Mouse (Mus musculus) intestine, embryonic 15.5 days (tissue): ENCODE results near the gene Tnfrsf1b. TPM values are rescaled to one million over a fixed set of nuclear protein-coding genes. Genes with fewer than 3 reads are reported as not detected.

Experiments
- ATAC-seq: fragments of 200-750 bp; cut with Nextera tagmentation; 2 replicates; pipeline ENCODE4 v1.8.0; 2017; ENCODE audit warnings: moderate TSS enrichment, moderate library complexity
- H3K27ac ChIP-seq: fragments of 300-500 bp; sonication (generic); 2 replicates; pipeline ENCODE4 v1.5.1; 2015; ENCODE audit warnings: mild to moderate bottlenecking, inconsistent platforms
- H3K27me3 ChIP-seq: fragments of 300-500 bp; sonication (generic); replicated peaks from 2 replicates; pipeline ENCODE4 v1.6.1; 2015; ENCODE audit warnings: inconsistent platforms
- H3K36me3 ChIP-seq: fragments of 300-500 bp; sonication (generic); 2 replicates; pipeline ENCODE4 v1.6.1; 2015; ENCODE audit warnings: inconsistent platforms
- H3K4me1 ChIP-seq: fragments of 300-500 bp; sonication (generic); replicated peaks from 2 replicates; pipeline ENCODE4 v1.6.1; 2015; ENCODE audit warnings: inconsistent platforms
- H3K4me2 ChIP-seq: fragments of 300-500 bp; sonication (generic); replicated peaks from 2 replicates; pipeline ENCODE4 v1.6.1; 2015; ENCODE audit warnings: mild to moderate bottlenecking, inconsistent platforms
- H3K4me3 ChIP-seq: fragments of 300-500 bp; sonication (generic); replicated peaks from 2 replicates; pipeline ENCODE4 v1.5.1; 2015; ENCODE audit warnings: inconsistent platforms
- H3K9ac ChIP-seq: fragments of 300-500 bp; sonication (generic); 2 replicates; pipeline ENCODE4 v1.6.1; 2015; ENCODE audit warnings: inconsistent platforms
- H3K9me3 ChIP-seq: fragments of 300-500 bp; sonication (generic); 2 replicates; pipeline ENCODE4 v1.6.1; 2016; ENCODE audit warnings: inconsistent platforms
- WGBS: fragments of 180-500 bp; shearing (Covaris S2); methylation state at CpG from one replicate; pipeline ENCODE4 v1.1.7; 2015; 5-methylcytosine and 5-hydroxymethylcytosine counted together
- polyA plus RNA-seq: library from polyadenylated mRNA; unstranded; fragments of >200 nt; fragmentation: Nextera tagmentation; extraction: Ambion mirVana; gene quantifications from 2 replicates; pipeline ENCODE4 v1.2.1, GENCODE M21; 2015

The Tnfrsf1b gene
- polyA plus RNA-seq, 1 experiment from 2014 or later = 5.9 TPM

DNA sequence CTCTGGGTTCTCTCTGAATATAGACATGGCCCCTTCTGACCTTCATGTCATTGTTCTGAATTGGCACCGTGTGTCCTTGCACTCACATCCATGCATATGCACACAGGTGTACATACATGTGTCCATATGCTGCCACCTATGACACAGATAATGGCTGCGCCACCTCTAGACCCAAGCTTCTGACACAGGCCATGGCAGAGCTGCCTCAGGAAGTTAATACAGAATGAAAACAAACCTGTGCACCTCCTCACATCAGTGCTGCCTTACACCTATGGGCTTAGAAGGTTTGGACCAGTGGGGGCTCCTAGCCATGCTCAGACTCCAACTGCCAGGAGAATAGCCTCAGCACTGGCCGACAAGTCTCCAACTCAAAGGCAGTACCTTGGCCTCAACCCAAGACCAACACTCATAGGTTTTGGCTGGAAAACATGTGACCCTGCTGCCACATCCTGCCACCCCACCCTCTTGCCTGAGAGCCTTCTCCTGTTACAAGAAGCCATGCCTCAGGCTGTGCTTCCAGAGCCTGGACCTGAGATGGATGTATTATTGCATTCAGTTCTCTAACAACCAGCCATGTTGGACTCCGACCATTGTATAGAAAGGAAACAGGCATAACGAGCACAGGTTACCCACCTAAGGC is 17.0 kb downstream of the Tnfrsf1b start:
- no peaks in the 10 kb centered on the region for H3K27me3 ChIP-seq
- no peak overlapping the region for H3K27ac ChIP-seq

DNA sequence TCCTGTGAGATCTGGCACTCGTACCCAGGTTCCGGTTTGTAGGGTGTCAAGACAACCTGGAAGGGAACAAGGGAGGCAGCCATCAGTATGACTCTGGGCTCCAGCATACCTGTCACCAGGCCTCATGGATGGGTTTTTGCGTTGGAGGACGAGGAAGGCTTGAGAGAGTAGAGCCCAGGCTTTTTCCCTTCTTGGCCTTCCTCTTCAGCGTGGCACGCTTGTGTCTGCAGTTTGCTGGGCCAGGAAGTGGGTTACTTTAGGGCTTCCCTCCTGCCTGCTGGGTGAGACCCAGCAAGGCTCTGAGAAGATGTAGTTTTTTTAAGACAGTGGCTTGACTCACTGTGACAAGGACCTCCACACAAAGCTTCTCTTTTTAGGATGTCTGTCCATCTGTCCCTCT is 17.6 kb downstream of the Tnfrsf1b start:
- Histone ChIP-seq H3K27me3 (no peaks in the 10 kb centered on the region), H3K9ac (no peak overlapping the region), H3K4me1 (0 out of 2 replicates have a peak, but pooled peaks cover 7% of the 10 kb centered on the region), H3K9me3 (no peaks in the 10 kb centered on the region), H3K4me3 (no peak overlapping the region), H3K36me3 (no peaks in the 10 kb centered on the region), H3K4me2 (no peak overlapping the region), H3K27ac (no peak overlapping the region)
- ATAC-seq = no peak
- 91% methylated on average over 6 of the region's 6 CpGs for WGBS

More for the DNA sequence above, 17.0 kb downstream of the Tnfrsf1b start:
- 0 out of 2 replicates have a peak, but pooled peaks cover 7% of the 10 kb centered on the region for H3K4me1 ChIP-seq
- H3K4me3 ChIP-seq = no peak overlapping the region
- no peaks in the 10 kb centered on the region for H3K9me3 ChIP-seq
- no peak overlapping the region for H3K4me2 ChIP-seq
- no peaks in the 10 kb centered on the region for H3K36me3 ChIP-seq
- WGBS = 84% methylated on average over 5 of the region's 5 CpGs
- H3K9ac ChIP-seq = no peak overlapping the region
- ATAC-seq = no peak

DNA sequence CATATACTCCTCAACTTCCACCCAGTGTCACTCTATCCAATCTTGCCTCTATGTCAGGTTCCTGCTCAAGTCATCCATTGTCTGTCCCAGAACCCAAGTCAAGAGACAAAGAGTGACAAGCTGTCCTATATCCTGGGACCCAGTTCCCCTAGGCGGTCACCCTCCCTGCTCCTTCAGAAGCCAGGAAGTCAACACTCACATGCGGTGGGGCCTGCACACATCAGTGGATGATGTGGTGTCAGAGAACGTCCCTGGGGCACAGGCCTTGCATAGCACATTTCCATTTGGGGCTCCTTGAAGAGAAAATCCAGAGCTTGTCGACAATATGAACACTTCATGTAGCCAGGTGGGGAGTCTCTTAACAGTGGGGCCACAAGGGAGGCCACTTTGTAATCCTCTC is 22.1 kb downstream of the Tnfrsf1b start:
- WGBS = 84% methylated on average over 4 of the region's 4 CpGs
- H3K4me1 ChIP-seq = no peaks in the 10 kb centered on the region
- no peaks in the 10 kb centered on the region for H3K27me3 ChIP-seq
- no peak for ATAC-seq
- no peak overlapping the region for H3K4me2 ChIP-seq
- no peak overlapping the region for H3K9ac ChIP-seq
- H3K36me3 ChIP-seq = no peaks in the 10 kb centered on the region
- H3K4me3 ChIP-seq = no peak overlapping the region
- no peak overlapping the region for H3K27ac ChIP-seq
- H3K9me3 ChIP-seq = no peaks in the 10 kb centered on the region

DNA sequence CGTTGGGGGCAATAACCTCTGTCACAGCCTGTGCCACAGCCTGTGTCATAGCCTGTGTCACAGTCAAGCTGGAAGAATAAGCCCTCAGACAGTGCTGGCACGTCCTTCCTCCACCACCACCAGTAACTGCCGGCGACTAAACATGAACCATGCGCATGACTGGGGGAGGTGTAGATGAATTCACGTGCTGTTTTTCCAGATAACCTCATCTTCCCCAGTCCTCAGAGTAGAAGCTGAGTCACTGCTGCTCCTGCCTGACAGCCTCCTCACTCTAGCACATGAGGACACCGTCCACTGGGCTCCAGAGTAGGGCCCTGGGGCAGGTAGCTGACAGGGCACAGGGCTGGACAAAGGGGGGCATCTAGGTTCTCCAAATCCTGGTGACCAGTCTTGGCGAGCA is 24.6 kb downstream of the Tnfrsf1b start:
- ATAC-seq = peak; percentile 29; the same call in 1 of the 2 replicates

DNA sequence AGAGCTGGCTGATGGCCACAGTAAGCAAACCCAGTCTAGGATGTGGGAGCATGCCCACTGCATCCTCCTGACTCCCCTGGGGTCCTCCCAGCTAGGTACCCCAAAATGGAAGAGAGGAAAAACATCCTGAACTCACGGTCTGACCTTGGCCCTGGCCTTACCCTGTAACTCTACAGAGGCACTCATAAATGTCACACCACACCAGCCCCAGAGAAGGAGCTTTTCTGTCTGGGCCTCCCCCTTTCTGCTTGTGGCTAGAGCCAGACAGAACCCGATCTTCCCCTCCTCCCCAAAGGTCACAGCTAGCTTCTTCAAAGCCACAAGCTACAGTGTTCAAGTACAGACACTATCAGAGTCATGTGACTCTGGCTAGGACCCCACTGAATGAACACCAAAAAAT is 25.3 kb downstream of the Tnfrsf1b start:
- Histone ChIP-seq H3K36me3 (no peaks in the 10 kb centered on the region), H3K9ac (no peak overlapping the region), H3K4me2 (no peak overlapping the region), H3K27me3 (no peaks in the 10 kb centered on the region), H3K9me3 (no peaks in the 10 kb centered on the region), H3K4me3 (no peak overlapping the region), H3K27ac (no peak overlapping the region), H3K4me1 (no peaks in the 10 kb centered on the region)
- WGBS = 53% methylated on average over 2 of the region's 2 CpGs
- no peak for ATAC-seq

More for the DNA sequence above, 24.6 kb downstream of the Tnfrsf1b start:
- no peaks in the 10 kb centered on the region for H3K4me1 ChIP-seq
- WGBS = 77% methylated on average over 8 of the region's 8 CpGs
- no peaks in the 10 kb centered on the region for H3K36me3 ChIP-seq
- H3K4me3 ChIP-seq = no peak overlapping the region
- H3K27ac ChIP-seq = no peak overlapping the region
- no peak overlapping the region for H3K9ac ChIP-seq
- H3K9me3 ChIP-seq = no peaks in the 10 kb centered on the region
- no peaks in the 10 kb centered on the region for H3K27me3 ChIP-seq
- no peak overlapping the region for H3K4me2 ChIP-seq

DNA sequence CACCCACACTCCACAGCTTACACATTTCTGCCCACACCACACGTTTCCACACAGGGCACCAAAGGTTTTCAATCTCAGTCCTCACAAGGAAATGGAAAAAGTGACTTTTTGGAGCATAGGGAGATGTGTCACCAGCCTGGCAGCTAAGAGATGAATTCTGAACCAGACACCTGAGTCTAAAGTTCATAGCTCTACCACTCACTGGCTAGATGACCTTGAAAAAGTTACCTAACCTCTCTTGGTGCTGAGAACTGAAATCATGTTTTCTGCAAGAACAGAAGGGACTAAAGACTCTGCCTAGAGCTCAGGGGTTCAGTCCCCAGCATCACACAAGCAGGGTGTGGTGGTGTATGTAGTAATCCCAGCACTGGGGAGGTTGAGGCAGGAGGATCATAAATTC is 26.7 kb downstream of the Tnfrsf1b start:
- WGBS = 76% methylated on average over 1 of the region's 1 CpGs
- ATAC-seq = peak; percentile 7; the same call in 1 of the 2 replicates
- H3K9ac ChIP-seq = no peak overlapping the region
- no peak overlapping the region for H3K4me2 ChIP-seq
- no peaks in the 10 kb centered on the region for H3K9me3 ChIP-seq
- H3K4me3 ChIP-seq = no peak overlapping the region
- no peaks in the 10 kb centered on the region for H3K27me3 ChIP-seq
- H3K27ac ChIP-seq = no peak overlapping the region
- no peaks in the 10 kb centered on the region for H3K4me1 ChIP-seq
- H3K36me3 ChIP-seq = no peaks in the 10 kb centered on the region

DNA sequence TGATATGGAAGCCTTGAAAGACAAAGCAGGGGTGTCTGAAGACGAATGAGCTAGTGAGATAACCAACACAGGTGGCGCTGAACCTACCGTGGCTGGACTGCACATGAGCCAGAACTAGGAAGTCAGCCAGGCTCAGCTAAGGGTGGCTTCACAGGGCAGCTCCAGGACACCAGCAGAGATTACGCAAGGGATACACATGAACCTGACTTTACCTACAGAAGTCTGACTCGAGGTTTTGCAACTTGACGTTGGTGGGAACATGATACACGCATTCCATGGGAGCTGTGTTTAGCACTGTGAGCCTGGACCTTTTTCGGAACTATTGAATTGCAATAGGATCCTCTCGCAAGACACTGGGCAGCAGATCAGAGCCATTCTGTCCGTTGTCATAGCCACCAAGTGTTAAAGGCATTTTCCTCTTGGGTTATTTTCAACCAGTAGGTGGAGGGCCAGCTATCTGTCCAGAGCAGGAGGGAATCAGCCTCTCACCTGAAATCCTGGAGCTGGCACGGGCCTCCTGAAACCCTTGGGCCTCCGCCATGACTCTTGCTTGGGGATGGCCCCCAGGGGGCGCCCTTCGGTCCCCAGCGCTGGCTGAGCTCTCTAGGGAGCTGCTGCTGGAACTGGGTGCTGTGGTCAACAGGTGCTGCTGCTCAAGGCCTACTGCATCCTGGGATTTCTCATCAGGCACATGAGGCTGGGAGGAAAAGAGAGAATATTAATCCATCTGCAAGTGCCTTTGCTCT is 27.3 kb downstream of the Tnfrsf1b start:
- Histone ChIP-seq H3K27me3 (no peaks in the 10 kb centered on the region), H3K27ac (no peak overlapping the region), H3K36me3 (no peaks in the 10 kb centered on the region), H3K4me1 (no peaks in the 10 kb centered on the region), H3K4me2 (no peak overlapping the region), H3K9ac (no peak overlapping the region), H3K9me3 (no peaks in the 10 kb centered on the region), H3K4me3 (no peak overlapping the region)
- peak; percentile 55; the same call in 1 of the 2 replicates for ATAC-seq
- WGBS = 66% methylated on average over 15 of the region's 15 CpGs

DNA sequence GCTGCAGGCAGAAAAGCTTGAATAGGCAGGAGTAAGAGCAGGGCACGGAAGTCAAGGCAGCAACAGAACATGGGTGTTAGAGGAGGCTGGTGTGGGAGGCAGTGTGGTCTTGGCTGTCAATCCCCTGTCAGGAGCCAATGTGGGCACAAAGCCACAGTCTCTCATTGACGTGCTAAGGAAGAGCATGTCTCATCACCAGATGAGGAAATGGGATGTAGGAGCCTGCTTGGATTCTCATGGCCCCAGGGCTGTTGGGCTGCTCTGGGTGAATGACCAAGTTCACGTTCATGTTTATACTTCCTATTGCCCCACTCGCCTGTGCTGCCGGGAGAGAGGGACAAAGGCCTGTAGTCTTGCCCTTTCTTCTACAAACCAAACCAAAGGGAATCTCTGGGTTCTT is 28.8 kb downstream of the Tnfrsf1b start:
- no peak for ATAC-seq

DNA sequence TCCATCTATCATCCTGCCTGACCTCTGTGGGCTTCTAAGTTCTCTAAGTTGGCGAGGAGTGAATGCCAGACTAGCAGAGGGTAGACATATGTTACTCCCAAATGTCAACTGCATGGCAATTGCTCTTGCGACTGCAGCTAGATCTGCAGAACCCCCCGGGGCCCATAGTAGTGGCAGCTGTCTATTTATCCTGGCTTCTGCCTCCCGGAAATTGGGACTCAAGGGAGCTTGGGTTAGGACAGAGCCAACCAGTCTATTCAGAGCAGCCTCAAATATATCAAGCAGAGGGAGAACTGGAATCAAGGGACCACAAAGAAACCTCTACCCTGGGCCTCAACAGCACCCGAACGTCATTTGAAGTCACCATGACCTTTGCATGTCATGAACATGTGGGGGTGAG is 29.6 kb downstream of the Tnfrsf1b start:
- Histone ChIP-seq H3K4me1 (no peaks in the 10 kb centered on the region), H3K4me2 (no peak overlapping the region), H3K27ac (no peak overlapping the region), H3K9ac (no peak overlapping the region), H3K9me3 (no peaks in the 10 kb centered on the region), H3K4me3 (no peak overlapping the region), H3K27me3 (no peaks in the 10 kb centered on the region), H3K36me3 (no peaks in the 10 kb centered on the region)
- no peak for ATAC-seq
- WGBS = 82% methylated on average over 6 of the region's 6 CpGs

More for the DNA sequence above, 28.8 kb downstream of the Tnfrsf1b start:
- H3K9me3 ChIP-seq = no peaks in the 10 kb centered on the region
- H3K4me2 ChIP-seq = no peak overlapping the region
- H3K4me3 ChIP-seq = no peak overlapping the region
- H3K27me3 ChIP-seq = no peaks in the 10 kb centered on the region
- H3K36me3 ChIP-seq = no peaks in the 10 kb centered on the region
- H3K27ac ChIP-seq = no peak overlapping the region
- H3K9ac ChIP-seq = no peak overlapping the region
- H3K4me1 ChIP-seq = no peaks in the 10 kb centered on the region
- 76% methylated on average over 5 of the region's 5 CpGs for WGBS

DNA sequence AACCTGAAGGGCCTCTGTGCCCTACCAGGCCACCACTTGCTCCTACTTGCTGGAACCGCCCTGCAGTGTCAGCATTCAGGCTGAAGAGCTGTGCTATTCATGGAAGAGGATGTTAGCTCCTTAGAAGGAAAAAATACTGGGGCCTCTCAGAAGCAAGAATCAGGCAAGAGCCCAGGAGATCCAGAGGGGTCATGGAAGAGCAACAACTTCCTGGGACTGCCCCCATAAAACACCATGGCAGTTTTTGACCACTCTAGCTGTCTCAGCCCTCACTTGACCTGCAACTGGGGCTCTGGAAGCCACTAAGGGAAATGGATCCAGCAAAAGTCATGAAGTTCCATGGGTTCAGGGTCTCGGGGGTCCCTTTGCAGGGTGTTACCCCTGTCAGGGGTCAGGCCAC is 31.3 kb downstream of the Tnfrsf1b start:
- ATAC-seq = no peak
- Histone ChIP-seq H3K9me3 (no peaks in the 10 kb centered on the region), H3K27me3 (no peaks in the 10 kb centered on the region), H3K27ac (no peak overlapping the region), H3K36me3 (no peaks in the 10 kb centered on the region), H3K4me2 (no peak overlapping the region), H3K4me3 (no peak overlapping the region), H3K9ac (no peak overlapping the region), H3K4me1 (no peaks in the 10 kb centered on the region)
- WGBS = 75% methylated on average over 2 of the region's 2 CpGs

DNA sequence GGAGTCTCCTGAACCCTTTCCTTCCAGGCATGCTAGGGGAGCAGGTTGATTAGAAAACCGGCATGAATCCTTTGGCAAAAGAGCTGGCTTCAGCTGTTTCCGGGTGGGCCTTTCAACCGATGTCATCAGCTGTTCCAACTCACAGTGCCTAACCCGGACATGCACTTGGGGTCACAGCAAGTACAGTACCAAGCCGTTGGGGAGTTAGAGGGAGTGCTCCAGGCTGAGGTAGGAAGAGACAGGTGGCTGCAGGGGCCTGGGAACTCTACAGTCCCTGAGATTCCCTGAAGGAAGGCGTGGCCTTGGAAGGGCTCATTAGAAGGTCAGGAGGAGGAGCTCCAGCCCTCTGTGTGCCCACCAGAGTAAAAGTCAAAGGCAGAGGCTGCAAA is 31.9 kb downstream of the Tnfrsf1b start:
- H3K9me3 ChIP-seq = no peaks in the 10 kb centered on the region
- H3K27ac ChIP-seq = no peak overlapping the region
- H3K4me2 ChIP-seq = no peak overlapping the region
- peak; percentile 61 for ATAC-seq
- no peaks in the 10 kb centered on the region for H3K36me3 ChIP-seq
- no peak overlapping the region for H3K9ac ChIP-seq
- 42% methylated on average over 6 of the region's 6 CpGs for WGBS
- H3K4me3 ChIP-seq = no peak overlapping the region
- H3K27me3 ChIP-seq = no peaks in the 10 kb centered on the region
- H3K4me1 ChIP-seq = no peaks in the 10 kb centered on the region

DNA sequence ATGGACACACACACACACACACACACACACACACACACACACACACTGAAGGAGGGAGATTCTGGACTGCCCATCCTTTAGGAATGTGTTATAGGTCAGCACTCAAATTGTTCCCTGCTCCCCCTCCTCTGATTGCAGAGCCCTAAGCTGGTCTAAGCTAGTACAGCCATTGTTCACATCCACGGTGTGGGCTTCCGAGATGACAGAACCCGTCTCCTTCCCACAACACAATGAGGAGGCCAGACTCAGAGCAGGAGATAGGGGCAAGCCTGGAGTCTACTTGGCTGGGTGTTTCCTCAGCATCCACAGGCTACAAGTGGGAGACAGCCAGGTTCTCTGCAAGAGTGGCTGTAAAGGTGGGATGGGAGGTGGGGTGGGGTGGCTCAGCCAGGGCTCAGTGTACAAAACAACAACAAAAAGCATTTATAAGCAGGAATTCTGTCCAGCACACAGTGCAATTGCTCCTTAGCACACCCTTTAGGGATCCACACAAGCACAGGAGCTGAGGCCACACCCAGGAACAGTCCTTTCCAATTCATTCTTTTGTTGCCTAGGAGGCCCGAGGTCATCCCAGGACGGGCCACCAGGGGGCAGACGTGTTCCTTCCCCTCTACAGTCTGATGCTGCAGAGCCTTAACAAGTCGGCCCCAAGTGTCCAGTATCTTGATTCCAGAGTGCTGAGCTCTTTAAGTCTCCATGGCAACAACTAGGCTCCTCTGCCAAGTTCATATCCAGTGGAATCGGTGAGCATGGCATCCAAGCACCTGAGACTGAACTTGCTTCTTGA is 32.5 kb downstream of the Tnfrsf1b start:
- no peaks in the 10 kb centered on the region for H3K9me3 ChIP-seq
- no peak overlapping the region for H3K9ac ChIP-seq
- no peak overlapping the region for H3K4me2 ChIP-seq
- ATAC-seq = peak; percentile 91
- 32% methylated on average over 8 of the region's 8 CpGs for WGBS
- H3K27me3 ChIP-seq = no peaks in the 10 kb centered on the region
- no peaks in the 10 kb centered on the region for H3K4me1 ChIP-seq
- no peaks in the 10 kb centered on the region for H3K36me3 ChIP-seq
- H3K27ac ChIP-seq = no peak overlapping the region
- H3K4me3 ChIP-seq = no peak overlapping the region
